Mouse (Mus musculus) adrenal gland, postnatal 25 days (tissue): ENCODE data around the gene Ust. TPM values are rescaled to one million over a fixed set of nuclear protein-coding genes. Genes with fewer than 3 reads are reported as not detected.
"Not testable (repeated sequence)": the region's sequence is repeated elsewhere in the genome, so short reads cannot be mapped to it uniquely, and the experiment has no call there.

Experiments
- DNase-seq: peaks from one replicate; pipeline ENCODE4 v3.0.0; 2021; ENCODE audit warnings: mixed read lengths
- long read RNA-seq: library from polyadenylated mRNA; stranded (forward); transcript quantifications from one replicate; pipeline ENCODE4 v2.0.0, GENCODE M21; 2021
- total RNA-seq: library from RNA; stranded (reverse); gene quantifications from 2 replicates; pipeline ENCODE4 v1.2.3, GENCODE M21; 2021

Ust gene
- total RNA-seq: 5.4 and 5.6 TPM in 2 replicates
- long read RNA-seq, full-length matches to known transcripts: 1 of 2 reads
- long read RNA-seq, partial matches to known transcripts: 1 of 2 reads
- long read RNA-seq, other reads (novel, unspliced or antisense): 0 of 2 reads

DNA sequence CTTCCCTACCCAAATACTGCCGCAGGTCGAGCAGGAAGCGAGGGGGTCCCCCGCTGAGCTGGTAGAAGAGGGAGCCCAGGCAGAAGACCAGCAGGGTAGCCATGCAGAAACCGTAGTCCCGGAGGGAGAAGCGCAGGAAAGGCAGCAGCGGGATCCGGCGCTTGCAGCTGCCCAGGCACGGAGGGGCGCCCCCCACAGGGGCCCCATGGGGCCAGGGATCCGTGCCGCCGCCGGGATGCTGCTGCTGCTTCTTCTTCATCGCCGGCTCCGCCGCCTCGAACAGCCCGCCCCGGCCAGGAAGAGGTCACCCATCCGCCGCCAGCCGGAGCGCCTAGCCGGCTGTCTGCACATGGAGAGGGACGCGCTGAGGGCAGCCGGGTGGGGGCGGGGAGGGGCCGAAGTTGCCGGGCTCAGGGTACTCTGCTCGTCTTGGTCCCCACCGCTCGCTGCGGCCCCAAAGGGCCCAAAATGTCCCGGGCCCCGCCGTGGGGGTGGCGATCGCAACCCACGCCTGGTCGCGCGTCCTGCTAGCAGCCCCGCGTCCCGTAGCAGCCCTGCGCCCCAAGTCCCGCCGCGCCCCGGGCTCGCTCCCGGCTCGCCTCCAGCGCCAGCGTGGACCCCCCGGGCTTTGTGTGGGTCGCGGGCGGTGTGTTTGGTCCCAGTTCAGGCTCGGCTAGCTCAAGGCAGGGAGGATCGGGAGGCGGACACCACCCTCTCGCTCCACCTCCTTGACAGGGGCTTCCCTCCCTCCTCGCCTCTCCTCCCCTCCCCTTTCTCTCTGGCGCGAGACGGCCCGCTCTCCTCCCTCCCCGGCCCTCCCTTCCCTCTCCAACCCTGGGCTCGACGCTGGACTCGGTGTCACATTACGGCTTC, at the start of gene Ust:
Gene Ust (minus strand): TSS at position 685 of the 873 bp plus-strand sequence.
- DNase-seq: peak; percentile 75

- DNase-seq: no peak
These were observed 42.7 kb upstream of the Ust start for GRCm38 (mm10) chr10:8561366-8561765.

DNA sequence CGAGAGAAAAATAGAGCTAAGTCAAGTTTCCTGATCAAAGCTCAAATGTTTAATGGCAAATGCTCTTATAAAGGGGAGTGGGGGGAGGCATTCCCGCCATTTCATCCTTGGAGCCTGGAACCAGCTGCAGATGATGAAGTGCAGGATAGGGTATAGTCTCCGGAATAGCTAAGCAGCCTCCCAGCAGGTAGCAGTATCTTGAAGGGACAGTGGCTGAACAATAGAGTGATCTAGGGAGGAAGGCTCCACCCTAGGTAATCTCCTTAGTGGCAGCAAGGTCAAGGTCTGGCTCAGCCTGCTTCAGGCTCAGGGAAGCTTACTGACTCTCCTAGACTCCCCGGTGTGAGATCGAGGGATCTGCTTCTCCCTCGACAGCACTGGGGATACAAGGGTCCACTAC, 40.9 kb upstream of the Ust start:
- not testable (repeated sequence) for DNase-seq

GRCm38 (mm10) chr10:8552239-8552638, 33.6 kb upstream of the Ust start:
- not testable (repeated sequence) for DNase-seq

DNA sequence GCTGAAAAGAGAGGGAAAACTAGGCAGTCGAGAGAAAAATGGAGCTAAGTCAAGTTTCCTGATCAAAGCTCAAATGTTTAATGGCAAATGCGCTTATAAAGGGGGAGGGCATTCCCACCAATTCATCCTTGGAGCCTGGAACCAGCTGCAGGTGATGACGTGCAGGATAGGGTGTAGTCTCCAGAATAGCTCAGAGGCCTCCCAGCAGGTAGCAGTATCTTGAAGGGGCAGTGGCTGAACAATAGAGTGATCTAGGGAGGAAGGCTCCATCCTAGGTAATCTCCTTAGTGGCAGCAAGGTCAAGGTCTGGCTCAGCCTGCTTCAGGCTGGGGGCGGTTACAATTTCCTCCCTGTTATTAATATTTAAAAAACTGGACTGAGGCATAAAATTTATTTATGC, 33.0 kb upstream of the Ust start:
- not testable (repeated sequence) for DNase-seq

GRCm38 (mm10) chr10:8541514-8541913, 22.9 kb upstream of the Ust start:
- no peak for DNase-seq

DNA sequence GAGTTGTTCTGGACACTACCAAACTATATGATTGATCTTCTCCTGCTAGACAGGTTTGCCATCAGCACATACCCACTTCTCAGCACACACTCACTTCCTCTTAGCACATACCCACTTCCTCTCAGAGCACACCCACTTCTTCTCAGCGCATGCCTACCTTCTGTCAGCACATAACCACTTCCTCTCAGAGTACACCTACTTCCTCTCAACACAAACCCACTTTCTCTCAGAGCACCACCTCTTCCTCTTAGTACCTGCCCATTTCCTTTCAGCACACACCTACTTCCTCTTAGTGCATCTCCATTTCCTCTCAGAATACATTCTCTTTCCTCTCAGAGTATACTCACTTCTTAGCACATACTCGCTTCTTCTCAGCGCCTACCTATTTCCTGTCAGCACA, 16.8 kb upstream of the Ust start:
- no peak for DNase-seq

DNA sequence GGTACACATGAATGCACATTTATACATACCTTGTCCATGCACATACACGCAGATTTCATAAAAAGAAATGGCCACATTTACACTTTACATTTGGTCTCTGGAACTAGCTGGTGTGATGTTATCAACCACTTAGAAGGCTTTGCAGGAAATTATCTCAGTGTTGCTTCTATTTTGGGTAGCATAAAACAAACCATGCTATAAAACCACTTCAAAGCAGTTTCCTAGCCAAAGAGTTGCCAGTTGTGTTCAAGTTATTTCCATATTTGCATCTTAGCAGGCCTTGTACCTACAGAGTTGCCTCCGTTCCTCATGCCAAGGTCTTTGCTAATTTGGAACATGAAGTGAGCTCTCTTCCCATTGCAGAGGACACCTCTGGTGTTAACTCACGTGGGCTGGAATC, 13.0 kb upstream of the Ust start:
- DNase-seq: no peak

DNA sequence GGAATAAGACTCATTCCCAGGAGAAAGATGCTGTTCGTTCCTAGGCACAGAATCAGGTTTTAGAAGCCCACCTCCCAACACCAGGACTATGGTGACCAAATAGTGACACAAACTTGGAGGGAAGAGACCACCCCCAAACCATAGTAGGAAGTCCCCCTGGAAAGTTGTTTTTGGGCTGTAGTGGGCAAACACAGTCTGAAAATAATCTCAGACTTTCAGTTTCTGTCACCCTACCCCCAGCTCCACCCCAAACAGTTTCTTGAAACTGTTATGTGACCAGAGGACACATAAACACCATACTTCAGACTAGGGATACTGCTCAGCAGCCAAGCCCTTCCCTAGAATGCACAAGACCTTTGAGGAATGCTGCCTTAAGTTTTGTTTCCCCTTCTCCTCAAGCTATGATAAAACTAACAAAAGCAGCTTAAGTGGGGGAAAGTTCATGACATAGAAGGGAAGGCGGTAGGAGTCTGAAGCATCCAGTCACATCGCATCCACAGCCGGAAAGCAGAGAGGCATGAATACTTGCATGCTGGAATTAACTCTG, 12.0 kb upstream of the Ust start:
- DNase-seq: no peak

DNA sequence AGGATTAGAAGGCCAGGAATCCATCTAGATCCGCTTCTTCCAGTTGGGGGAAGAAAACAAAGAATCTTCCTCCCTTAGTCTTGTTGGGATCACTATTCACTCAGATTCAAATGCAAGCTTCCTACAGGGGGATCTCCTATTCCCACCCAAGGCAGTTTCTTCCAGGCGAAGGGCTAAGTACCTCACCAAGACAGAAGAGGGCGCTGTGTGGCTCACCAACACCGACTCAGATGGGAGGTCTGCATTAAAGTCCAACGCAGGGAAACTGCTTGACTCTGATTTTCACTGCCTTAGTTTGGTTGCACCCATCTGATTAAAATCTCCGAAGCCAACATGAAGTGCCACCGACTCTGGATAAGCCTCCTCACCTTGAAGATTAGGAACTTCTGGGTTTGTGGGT, 10.5 kb upstream of the Ust start:
- peak; percentile 16 for DNase-seq

DNA sequence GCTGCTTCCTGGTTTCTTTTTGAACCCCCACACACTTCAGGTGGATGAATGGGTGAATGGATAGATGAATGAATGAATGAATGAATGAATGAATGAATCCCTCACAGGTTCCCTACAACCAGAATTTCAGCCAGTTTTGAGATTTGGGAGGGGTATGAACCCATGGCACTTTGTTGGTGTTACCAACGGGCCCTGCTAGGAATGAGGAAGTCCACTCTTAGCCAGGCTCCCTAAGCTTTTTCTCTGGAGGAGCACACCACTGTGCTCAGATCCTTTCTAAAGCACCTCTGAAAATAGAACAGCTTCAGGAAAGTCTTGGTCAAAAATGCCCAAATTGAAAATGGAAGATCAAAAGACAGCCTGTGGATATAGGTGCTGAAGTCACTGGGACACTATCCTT, 6.7 kb upstream of the Ust start:
- no peak for DNase-seq

- DNase-seq: no peak
These were observed 2.9 kb upstream of the Ust start for GRCm38 (mm10) chr10:8521536-8521935.

DNA sequence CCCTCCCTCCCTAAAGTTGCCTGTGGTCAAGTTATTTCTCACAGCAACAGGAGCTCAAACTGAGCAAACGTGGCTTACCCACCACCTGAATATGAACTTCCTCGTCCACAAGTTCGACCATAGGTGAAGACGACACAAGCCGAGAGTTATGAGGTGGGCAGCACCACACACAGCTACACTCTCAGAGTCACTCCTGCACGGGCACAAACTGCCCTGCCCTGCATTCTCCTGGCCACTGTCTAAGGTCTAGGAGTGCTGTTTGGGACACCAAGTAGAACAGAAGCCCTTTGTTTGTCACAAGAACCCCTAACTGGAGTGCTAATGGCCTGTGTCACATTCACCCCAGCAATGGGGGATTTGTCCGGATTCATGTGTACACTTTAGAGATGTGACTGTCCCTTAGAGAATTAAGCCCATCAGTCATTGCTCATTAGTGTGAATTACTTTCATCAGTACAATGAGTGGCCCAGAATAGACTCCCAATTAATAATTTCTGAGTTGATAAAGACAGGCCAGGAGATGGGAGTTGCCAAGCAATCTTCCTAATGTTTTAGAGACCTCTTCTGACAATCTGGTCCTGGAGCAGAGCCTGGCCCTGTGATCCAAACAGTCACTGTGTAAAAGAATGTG, 2.3 kb upstream of the Ust start:
- no peak for DNase-seq

DNA sequence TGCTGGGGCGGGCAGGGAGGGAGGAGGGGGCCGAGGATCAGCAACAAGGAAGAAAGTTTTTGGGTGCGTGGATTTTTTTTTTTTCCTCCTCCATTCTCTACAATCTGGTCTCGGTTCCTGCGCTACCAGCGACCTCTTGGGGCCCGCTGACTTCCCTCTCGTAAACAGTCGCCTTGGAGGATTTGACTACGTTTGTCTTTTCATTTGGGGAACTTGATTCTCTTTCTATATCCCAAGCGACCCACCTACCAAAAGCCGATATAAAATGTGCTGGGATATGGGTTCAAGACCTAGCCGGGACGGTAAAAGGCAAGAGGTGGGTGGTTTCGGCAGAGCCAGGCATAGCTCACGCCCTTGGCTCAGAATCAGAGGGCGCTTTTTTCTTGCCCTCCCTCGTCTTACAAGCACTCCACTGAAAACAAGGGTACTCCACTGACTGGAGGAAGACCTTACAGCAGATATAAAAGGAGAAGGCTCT, 428 bp upstream of the Ust start:
- DNase-seq: no peak

DNA sequence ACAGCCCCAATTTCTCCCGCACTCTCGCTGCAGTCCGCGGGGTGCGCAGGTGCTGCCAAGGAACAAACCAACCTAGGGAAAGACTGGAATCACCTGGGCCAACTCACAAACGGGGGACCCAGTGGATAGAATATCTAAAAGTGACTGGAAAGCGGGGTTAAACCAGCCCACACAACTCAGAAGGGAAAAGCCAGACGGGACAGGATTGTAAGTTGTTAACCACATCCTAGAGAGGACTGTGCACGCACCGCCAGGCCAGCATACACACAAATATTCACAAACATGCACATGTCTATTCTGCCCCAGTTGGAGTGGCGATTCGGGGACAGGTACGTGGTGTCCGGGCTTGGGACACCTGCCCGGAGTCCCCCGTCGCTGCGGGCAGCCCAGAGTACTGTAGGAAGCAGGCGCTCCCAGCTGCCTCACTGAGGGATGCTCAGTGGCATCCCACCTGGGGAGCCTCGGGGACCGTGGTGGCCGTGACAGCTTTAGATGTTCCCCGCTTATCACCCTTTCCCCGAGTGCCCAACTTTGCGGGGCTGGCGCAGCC, 959 bp downstream of the Ust start:
- DNase-seq: no peak

DNA sequence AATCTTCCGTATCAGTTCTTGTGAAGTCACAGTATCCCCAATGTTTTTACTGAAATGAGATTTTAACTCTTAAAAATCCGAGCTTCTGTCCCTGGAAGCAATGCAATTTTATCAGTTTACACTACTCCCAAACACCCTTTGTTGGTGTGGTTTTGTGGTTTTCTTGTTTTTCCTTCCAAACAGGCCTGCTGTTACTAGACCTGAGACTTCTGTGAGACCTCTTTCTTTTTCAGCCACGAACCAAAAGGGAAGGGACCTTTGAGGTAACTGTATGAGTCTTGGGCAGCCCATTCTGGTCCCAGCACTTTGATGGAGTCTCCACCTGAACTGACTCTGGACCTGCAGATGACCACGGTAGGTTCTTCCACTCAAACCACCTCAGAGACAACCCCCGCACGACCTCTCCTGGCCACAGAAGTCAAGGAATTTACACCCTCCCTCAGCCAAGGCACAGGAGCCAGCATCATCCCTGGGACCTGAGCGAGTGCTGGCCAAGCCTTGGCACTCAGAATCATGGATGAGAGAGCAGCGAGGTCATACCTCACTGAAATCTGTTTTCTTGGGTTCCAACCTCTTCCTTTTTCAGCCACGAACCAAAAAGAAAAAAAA, 1.6 kb downstream of the Ust start:
- peak; percentile 21 for DNase-seq

- no peak for DNase-seq
These were observed 4.9 kb downstream of the Ust start for GRCm38 (mm10) chr10:8513690-8514089.

- no peak for DNase-seq
These were observed 6.4 kb downstream of the Ust start for GRCm38 (mm10) chr10:8512222-8512621.

DNA sequence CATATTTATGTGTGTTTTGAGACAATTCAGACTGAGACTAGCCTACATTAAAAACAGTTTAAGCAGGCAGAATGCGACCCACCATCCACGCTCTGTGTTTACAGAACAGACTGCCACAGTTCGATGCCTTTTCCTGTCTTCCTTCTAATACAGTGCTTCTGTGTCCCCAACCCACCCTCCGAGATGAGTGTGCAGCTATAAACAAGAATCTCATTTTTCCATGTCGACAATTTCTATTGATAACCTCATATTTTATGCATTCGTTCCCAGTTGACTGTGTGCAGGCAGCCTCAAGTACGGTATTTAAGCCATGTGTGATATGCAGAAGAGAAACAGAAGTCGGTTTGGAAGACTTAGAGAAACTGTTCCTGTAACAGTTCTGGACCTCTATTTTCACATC, 6.9 kb downstream of the Ust start:
- no peak for DNase-seq

- no peak for DNase-seq
These were observed 12.4 kb downstream of the Ust start for GRCm38 (mm10) chr10:8506247-8506573.

DNA sequence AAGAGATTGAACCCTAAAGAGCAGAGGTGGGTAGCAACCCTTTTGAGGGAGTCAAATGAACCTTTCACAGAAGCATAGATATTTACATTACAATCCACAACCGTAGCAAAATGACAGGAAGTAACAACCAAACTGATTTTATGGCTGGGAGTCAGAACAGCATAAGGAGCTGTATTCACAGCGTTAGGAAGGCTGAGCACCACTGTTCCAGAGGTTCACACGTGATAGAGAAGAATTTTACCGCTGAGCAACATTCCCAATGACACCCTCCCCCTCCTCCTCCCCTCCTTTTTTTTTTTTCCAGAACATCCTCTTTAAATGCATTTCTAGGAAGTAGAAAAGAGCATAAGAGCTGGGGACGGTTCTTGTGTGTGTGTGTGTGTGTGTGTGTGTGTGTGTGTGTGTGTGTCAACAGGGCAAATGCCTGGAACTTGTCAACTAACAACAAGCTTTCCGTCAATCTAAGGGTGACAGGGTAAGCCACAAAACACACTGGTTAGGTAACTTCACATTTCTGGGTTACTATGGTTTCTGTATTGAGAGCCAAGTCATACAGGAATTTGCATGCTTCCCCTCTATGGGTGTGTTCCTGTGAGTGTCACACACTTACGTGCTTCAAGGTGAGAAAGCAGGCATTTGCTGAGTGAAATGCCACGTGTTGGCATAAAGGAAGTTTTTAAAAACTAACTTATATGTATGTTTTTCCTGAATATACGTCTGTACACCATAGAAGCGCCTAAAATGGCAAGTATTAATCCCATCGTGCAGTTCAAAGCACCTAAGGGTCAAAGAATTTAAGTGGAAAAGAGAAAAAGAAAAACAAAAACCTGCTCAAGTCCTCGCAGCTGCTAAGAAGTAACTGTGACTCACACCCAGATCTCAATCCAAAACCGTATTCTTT, 13.0 kb downstream of the Ust start:
- DNase-seq: no peak
